Mouse (Mus musculus) kidney, adult 2 months (tissue): ENCODE measurements around the gene Cdh13.

Experiments used
- CTCF ChIP-seq: fragments of 200-500 bp; conservative IDR thresholded peaks from 2 replicates; pipeline ENCODE4 v1.5.1; 2011; ENCODE audit warnings: low read depth, mild to moderate bottlenecking, control low read depth, low read length, moderate library complexity, mixed read lengths; ENCODE audit not compliant: insufficient read depth, insufficient read length
- POLR2A ChIP-seq: fragments of 200-500 bp; IDR thresholded peaks from one replicate; pipeline ENCODE4 v1.6.1; 2011; ENCODE audit warnings: low read depth, low read length, control low read depth

GRCm38 (mm10) chr8:118866332-118866731, 582.8 kb downstream of the Cdh13 start:
- TF ChIP-seq CTCF: no peak
- no peak for TF ChIP-seq POLR2A
